Mouse (Mus musculus) kidney, embryonic 14.5 days (tissue): ENCODE results near the gene Tcf23. TPM values are rescaled to one million over a fixed set of nuclear protein-coding genes. Genes with fewer than 3 reads are reported as not detected.
A peak's percentile ranks its signal among the peaks of the same experiment; 100 is the strongest.

Source experiments
- ATAC-seq: fragments of 200-750 bp; cut with Nextera tagmentation; 2 replicates; pipeline ENCODE4 v1.8.0; 2017; ENCODE audit warnings: moderate number of reproducible peaks, mild to moderate bottlenecking, moderate TSS enrichment, moderate library complexity; ENCODE audit not compliant: low FRiP score, low TSS enrichment
- H3K27ac ChIP-seq: fragments of 300-500 bp; sonication (generic); 2 replicates; pipeline ENCODE4 v1.5.1; 2014; ENCODE audit warnings: low read depth, mild to moderate bottlenecking, low read length, moderate library complexity, mixed read lengths
- H3K27me3 ChIP-seq: fragments of 300-500 bp; sonication (generic); 2 replicates; pipeline ENCODE4 v1.6.1; 2014; ENCODE audit warnings: mild to moderate bottlenecking, low read length; ENCODE audit not compliant: control insufficient read depth, insufficient read depth
- H3K36me3 ChIP-seq: fragments of 300-500 bp; sonication (generic); 2 replicates; pipeline ENCODE4 v1.6.1; 2014; ENCODE audit warnings: low read length, mixed read lengths; ENCODE audit not compliant: control insufficient read depth, insufficient read depth
- H3K4me1 ChIP-seq: fragments of 300-500 bp; sonication (generic); 2 replicates; pipeline ENCODE4 v1.6.1; 2014; ENCODE audit warnings: low read length, mixed read lengths; ENCODE audit not compliant: control insufficient read depth, insufficient read depth
- H3K4me2 ChIP-seq: fragments of 300-500 bp; sonication (generic); replicated peaks from 2 replicates; pipeline ENCODE4 v1.6.1; 2014; ENCODE audit warnings: low read depth, mild to moderate bottlenecking, low read length
- H3K4me3 ChIP-seq: fragments of 300-500 bp; sonication (generic); 2 replicates; pipeline ENCODE4 v1.5.1; 2014; ENCODE audit warnings: mild to moderate bottlenecking, low read length
- H3K9ac ChIP-seq: fragments of 300-500 bp; sonication (generic); 2 replicates; pipeline ENCODE4 v1.6.1; 2014; ENCODE audit warnings: low read depth, mild to moderate bottlenecking, low read length, moderate library complexity
- H3K9me3 ChIP-seq: fragments of 300-500 bp; sonication (generic); 2 replicates; pipeline ENCODE4 v1.6.1; 2016; ENCODE audit warnings: low read length; ENCODE audit not compliant: control insufficient read depth
- WGBS: fragments of 180-500 bp; shearing (Covaris S2); extraction: QIAGEN DNeasy Blood & Tissue Kit; methylation state at CpG from one replicate; pipeline ENCODE4 v1.1.7; 2014; 5-methylcytosine and 5-hydroxymethylcytosine counted together
- polyA plus RNA-seq: library from polyadenylated mRNA; unstranded; fragments of >200 nt; fragmentation: Nextera tagmentation; extraction: Ambion mirVana; gene quantifications from 2 replicates; pipeline ENCODE4 v1.2.1, GENCODE M21; 2014

The Tcf23 gene
- polyA plus RNA-seq, 1 experiment from 2014 or later = 0.83 TPM

DNA sequence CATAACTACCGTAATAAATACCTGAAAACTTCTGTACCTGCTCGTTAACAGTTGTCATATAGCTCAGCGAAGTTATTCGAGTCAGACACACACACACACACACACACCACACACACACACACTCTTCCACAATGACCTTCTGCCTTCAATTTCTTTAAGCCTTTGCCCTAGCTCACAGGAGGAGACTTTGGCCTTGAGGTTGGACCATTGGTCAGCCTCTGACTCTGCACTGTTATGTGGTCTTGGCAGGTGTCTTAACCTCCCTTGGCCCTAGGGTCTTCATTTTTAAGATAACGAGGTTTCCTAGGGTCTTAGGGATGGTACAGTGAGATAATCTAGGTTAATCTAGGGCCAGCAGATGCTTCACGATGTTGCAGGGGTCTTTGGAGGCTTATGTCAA is 24.1 kb upstream of the Tcf23 start:
- Histone ChIP-seq H3K27ac (no peak overlapping the region), H3K27me3 (peaks cover 5% of the 10 kb centered on the region; the same call in 1 of the 2 replicates), H3K9ac (no peak overlapping the region), H3K4me2 (no peak overlapping the region), H3K9me3 (no peaks in the 10 kb centered on the region), H3K36me3 (no peaks in the 10 kb centered on the region), H3K4me3 (no peak overlapping the region), H3K4me1 (peaks cover 15% of the 10 kb centered on the region)
- 88% methylated on average over 6 of the region's 6 CpGs for whole genome bisulfite sequencing
- ATAC-seq = no peak

DNA sequence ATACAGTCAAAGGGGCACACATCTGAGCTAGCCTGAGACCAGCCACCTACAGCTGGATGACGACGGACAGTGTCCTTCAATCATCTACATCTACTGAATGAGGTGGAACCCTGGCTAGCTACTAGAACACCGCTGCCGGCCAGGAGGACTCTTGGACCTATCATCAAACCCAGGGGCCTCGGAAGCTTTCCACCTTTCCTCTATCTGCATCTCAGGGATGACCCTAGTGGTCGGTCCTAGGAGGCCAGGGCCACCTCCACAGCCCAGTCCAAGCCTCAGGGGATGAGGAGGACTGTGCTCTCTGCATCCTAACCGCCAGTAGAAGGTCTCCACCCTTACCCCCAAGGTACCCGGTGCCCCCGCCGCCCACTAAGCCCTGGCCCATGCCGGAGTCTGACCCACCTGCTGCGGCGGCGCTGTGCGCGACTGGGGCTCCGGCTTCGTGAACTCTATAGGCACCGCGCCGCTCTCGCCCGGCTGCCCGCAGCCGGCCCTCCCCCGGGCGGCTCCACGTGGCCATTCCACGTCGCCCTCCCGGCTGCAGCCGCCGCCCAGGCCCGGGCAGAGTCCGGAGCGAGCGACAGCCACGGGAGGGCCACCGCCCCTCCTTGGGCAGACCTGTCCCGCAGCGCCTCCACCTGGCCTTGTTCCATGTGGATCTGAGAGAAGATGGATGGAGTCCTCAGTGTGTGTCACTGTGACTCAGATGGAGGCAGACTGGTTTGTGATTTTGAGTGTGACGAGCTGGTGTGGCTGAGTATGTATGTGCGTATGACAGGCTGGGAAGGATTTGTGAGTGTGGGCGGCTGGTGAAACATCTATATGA is 23.3 kb upstream of the Tcf23 start, which contains the start of gene Cgref1:
TSS of gene Cgref1 (minus strand) at position 636 of the 826 bp plus-strand sequence.
- peak; percentile 50 for ATAC-seq
- H3K4me2 ChIP-seq = peak within 1 kb of the TSS; percentile 93
- H3K4me3 ChIP-seq = peak within 1 kb of the TSS; percentile 51
- 4% methylated on average over 44 of the region's 44 CpGs for WGBS
- H3K27me3 ChIP-seq = peaks cover 5% of the 10 kb centered on the region; the same call in 1 of the 2 replicates
- no peak within 1 kb of the TSS for H3K27ac ChIP-seq
- H3K9me3 ChIP-seq = no peaks in the 10 kb centered on the region
- peak within 1 kb of the TSS; percentile 58 for H3K9ac ChIP-seq
- peaks cover 15% of the 10 kb centered on the region for H3K4me1 ChIP-seq
- H3K36me3 ChIP-seq = no peaks in the 10 kb centered on the region

DNA sequence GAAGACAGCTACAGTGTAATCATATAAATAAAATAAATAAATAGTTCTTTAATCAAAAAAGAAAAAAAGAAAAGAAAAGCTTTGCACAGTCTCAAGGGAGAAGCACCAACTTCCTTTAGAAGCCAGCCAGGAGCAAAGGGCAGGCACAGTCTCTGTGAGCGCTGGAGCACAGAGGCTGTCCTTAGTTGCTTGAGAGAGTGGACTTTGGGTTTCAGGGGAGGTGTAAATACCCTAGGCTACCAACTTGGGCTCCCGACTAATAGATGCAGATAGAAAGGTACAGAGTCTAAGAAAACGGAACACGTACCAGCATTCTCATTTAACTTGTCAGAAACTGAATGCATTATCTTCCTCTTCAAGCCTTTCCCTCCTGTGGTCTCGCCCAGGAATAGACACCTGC is 19.8 kb upstream of the Tcf23 start:
- Histone ChIP-seq H3K36me3 (peaks cover 16% of the 10 kb centered on the region), H3K9me3 (no peaks in the 10 kb centered on the region), H3K27ac (peak overlapping the region; percentile 69; the same call in 1 of the 2 replicates), H3K9ac (no peak overlapping the region), H3K27me3 (peaks cover 5% of the 10 kb centered on the region; the same call in 1 of the 2 replicates), H3K4me3 (no peak overlapping the region), H3K4me1 (peaks cover 15% of the 10 kb centered on the region), H3K4me2 (no peak overlapping the region)
- no peak for ATAC-seq
- 66% methylated on average over 5 of the region's 5 CpGs for WGBS

DNA sequence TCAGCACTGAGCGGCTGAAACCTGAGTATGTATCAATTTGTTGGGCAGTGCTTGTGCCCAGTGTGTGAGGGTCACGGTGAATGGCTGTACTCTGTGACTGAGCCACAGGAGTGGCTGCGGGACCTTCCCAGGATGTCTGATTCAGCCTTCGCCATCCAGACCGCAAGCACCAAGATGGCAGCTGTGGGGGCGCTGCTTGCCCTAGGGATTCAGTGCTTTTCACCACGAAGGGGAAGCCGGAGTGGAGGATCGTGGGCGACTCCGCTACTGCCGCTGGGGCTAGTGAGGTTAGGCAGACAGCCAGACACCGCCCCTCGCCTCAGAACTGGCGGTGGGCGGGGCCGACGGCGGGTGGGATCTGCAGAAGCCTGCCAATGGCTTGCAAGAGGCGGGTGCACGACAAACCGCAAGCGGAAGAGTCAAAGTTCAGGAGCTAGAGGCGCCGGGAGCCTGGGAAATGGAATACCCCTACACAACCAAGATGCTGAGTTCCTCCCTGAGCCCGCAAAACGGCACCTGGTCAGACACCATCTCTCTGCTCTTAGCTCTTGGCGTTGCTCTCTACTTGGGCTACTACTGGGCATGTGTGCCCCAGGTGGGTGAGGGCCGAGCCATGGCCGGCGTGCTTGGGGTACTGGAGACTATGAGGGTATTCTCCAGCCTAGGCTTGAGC is 18.7 kb upstream of the Tcf23 start:
- Histone ChIP-seq H3K9ac (peak overlapping the region; percentile 49), H3K4me3 (peak overlapping the region; percentile 46), H3K36me3 (peaks cover 28% of the 10 kb centered on the region), H3K27me3 (peaks cover 5% of the 10 kb centered on the region; the same call in 1 of the 2 replicates), H3K27ac (peak overlapping the region; percentile 69), H3K9me3 (no peaks in the 10 kb centered on the region), H3K4me2 (peak overlapping the region; percentile 65), H3K4me1 (peaks cover 15% of the 10 kb centered on the region)
- peak; percentile 92 for ATAC-seq
- WGBS = under 1% methylated on average over 31 of the region's 31 CpGs

DNA sequence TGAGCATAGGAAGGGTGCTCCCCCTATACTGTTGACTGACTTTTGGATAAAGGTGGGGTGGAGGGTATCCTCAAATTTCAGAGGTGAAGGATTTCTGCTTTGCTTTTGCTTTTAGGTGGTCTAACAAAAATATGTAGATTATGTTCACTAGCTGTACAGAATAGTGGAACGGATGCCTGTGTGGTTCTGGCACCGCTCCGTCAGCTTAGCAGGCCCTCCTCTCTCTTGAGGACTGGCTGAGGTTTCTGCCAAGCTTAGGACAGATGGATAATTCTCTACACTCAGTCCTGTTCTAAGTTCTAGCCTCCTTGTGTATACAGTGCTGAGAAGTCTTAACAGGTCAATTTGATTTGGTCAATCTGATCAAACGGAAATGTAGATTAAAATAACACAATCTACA is 18.0 kb upstream of the Tcf23 start:
- H3K36me3 ChIP-seq = peaks cover 35% of the 10 kb centered on the region
- no peaks in the 10 kb centered on the region for H3K9me3 ChIP-seq
- H3K9ac ChIP-seq = peak overlapping the region; percentile 49; the same call in 1 of the 2 replicates
- peak overlapping the region; percentile 65 for H3K4me2 ChIP-seq
- ATAC-seq = no peak
- peaks cover 11% of the 10 kb centered on the region for H3K4me1 ChIP-seq
- 66% methylated on average over 4 of the region's 4 CpGs for WGBS
- peak overlapping the region; percentile 14; the same call in 1 of the 2 replicates for H3K27ac ChIP-seq
- no peaks in the 10 kb centered on the region for H3K27me3 ChIP-seq
- peak overlapping the region; percentile 46 for H3K4me3 ChIP-seq

DNA sequence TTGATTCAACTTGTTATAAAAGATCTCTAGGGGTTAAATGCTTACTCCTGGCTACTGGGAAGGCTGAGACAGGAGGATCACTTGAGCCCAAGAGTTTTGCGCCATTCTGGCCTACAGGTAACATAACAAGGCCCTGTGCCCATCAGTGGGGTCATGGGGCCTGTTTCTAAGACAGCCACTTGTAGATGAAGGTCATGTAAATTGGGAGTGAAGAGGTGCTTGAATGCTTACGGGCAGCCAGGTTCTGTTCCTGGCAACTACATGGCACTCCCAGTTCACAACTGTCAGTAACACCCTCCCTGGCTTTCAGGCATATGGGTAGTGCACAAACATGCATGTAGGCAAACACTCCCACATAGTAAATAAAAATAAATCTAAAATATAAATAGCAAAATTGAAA is 17.5 kb upstream of the Tcf23 start:
- Histone ChIP-seq H3K4me2 (no peak overlapping the region), H3K36me3 (peaks cover 40% of the 10 kb centered on the region), H3K9me3 (no peaks in the 10 kb centered on the region), H3K27me3 (no peaks in the 10 kb centered on the region), H3K4me1 (peaks cover 8% of the 10 kb centered on the region), H3K4me3 (no peak overlapping the region), H3K27ac (no peak overlapping the region), H3K9ac (no peak overlapping the region)
- no peak for ATAC-seq
- WGBS = 89% methylated on average over 2 of the region's 2 CpGs

DNA sequence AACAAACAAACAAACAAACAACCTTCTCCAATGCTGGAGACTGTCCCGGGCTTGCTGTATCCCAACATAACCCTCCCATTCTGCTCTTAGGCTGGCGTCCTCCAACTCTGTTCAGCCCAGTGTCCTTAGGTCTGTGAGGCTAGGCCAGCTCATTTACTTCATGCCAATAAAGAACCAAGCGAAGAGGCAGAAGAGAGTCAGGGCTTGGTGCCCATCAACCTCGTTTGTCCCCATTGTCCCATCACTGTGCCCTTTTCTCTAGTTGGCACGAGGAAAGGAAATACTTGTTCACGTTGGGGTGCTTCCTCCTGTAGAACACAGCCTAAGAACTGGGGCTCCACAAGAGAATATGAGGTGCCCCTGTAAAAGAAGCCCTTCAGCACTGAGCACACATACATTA is 16.8 kb upstream of the Tcf23 start:
- H3K27ac ChIP-seq = no peak overlapping the region
- H3K9me3 ChIP-seq = no peaks in the 10 kb centered on the region
- 88% methylated on average over 6 of the region's 6 CpGs for WGBS
- ATAC-seq = no peak
- H3K27me3 ChIP-seq = no peaks in the 10 kb centered on the region
- H3K4me1 ChIP-seq = peaks cover 8% of the 10 kb centered on the region
- H3K4me2 ChIP-seq = no peak overlapping the region
- H3K36me3 ChIP-seq = peaks cover 42% of the 10 kb centered on the region
- H3K4me3 ChIP-seq = no peak overlapping the region
- no peak overlapping the region for H3K9ac ChIP-seq

DNA sequence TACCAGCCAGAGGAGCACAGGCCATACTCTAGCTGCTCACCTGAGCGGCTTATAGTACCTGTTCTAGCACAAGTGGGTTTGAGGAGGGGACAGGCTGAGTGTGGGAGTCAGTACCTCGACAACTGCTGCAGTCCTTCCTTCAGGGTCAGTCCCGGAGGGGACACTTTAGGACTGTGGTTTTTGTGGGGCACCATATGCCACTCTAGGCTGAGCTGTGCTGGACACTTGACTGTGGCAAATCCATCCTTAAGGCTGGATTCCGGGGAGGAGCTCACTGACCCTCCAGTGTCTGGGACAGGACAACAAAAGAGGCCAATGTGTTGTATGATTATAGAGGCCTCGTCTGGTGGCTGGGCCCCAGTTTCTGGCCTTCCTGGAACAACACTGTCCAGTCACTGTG is 15.9 kb upstream of the Tcf23 start:
- 91% methylated on average over 5 of the region's 5 CpGs for WGBS
- no peak for ATAC-seq
- H3K4me3 ChIP-seq = no peak overlapping the region
- H3K27me3 ChIP-seq = no peaks in the 10 kb centered on the region
- H3K4me1 ChIP-seq = peaks cover 9% of the 10 kb centered on the region
- no peak overlapping the region for H3K27ac ChIP-seq
- H3K36me3 ChIP-seq = peaks cover 44% of the 10 kb centered on the region
- H3K4me2 ChIP-seq = no peak overlapping the region
- no peak overlapping the region for H3K9ac ChIP-seq
- H3K9me3 ChIP-seq = no peaks in the 10 kb centered on the region

DNA sequence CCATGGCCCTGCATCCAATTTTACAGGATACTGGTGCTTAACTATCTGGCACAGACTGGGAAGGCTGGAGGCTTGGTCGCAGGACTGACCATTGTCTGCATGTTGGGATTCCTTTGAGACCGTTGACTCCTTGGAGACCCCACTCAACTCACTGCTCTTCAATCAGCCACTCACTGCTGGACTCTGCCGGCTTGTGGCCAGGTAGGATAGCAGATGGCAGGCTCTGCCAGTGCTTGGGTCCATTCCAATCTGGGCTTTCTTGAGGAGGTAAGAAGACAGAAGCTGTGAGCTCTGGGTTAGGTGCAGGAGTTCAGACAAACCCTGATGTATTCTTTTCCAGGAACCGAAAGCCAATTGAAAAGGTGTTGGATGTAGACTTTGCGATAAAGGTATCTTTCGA is 14.4 kb upstream of the Tcf23 start:
- H3K27ac ChIP-seq = no peak overlapping the region
- no peak for ATAC-seq
- no peaks in the 10 kb centered on the region for H3K9me3 ChIP-seq
- 97% methylated on average over 6 of the region's 6 CpGs for WGBS
- no peak overlapping the region for H3K4me3 ChIP-seq
- H3K27me3 ChIP-seq = no peaks in the 10 kb centered on the region
- peaks cover 16% of the 10 kb centered on the region for H3K4me1 ChIP-seq
- no peak overlapping the region for H3K4me2 ChIP-seq
- peaks cover 55% of the 10 kb centered on the region for H3K36me3 ChIP-seq
- H3K9ac ChIP-seq = no peak overlapping the region
